Comparison of ENCODE assay signal across 8 mouse cellular contexts in genomic region chr4:100096596-100097181, GRCm38 (mm10). TPM values are rescaled to one million over a fixed set of nuclear protein-coding genes. Genes with fewer than 3 reads are reported as not detected.
DNase-seq lines count a peak whose midpoint lies in the region; ATAC-seq lines count a peak whose summit lies in the region.

No protein-coding gene starts in this region.

- peak overlapping the region; percentile 62 for H3K4me2 ChIP-seq in embryonic facial prominence, embryonic 12.5 days (replicated peaks)
- H3K4me2 ChIP-seq in hindbrain, embryonic 13.5 days: peak overlapping the region; percentile 91
- H3K4me2 ChIP-seq in limb, embryonic 15.5 days: peak overlapping the region; percentile 86
- H3K4me2 ChIP-seq in neural tube, embryonic 13.5 days: peak overlapping the region; percentile 96

- under 1% methylated on average over 21 of the region's 21 CpGs for WGBS in embryonic facial prominence, embryonic 12.5 days
- 0% methylated on average over 21 of the region's 21 CpGs for WGBS in hindbrain, embryonic 13.5 days
- 4% methylated on average over 21 of the region's 21 CpGs for WGBS in limb, embryonic 15.5 days
- under 1% methylated on average over 21 of the region's 21 CpGs for WGBS in neural tube, embryonic 13.5 days

- H3K36me3 ChIP-seq in embryonic facial prominence, embryonic 12.5 days: no peaks in the 10 kb centered on the region
- H3K36me3 ChIP-seq in hindbrain, embryonic 13.5 days: no peaks in the 10 kb centered on the region
- no peaks in the 10 kb centered on the region for H3K36me3 ChIP-seq in limb, embryonic 15.5 days
- H3K36me3 ChIP-seq in neural tube, embryonic 13.5 days: no peaks in the 10 kb centered on the region

- ATAC-seq in embryonic facial prominence, embryonic 12.5 days (ENCODE audit: insufficient number of reproducible peaks, insufficient read depth, low FRiP score, low TSS enrichment): peak; percentile 13; the same call in 1 of the 2 replicates
- no peak for ATAC-seq in hindbrain, embryonic 13.5 days (ENCODE audit: low FRiP score)
- no peak for ATAC-seq in limb, embryonic 15.5 days (ENCODE audit: insufficient number of reproducible peaks, low FRiP score, low TSS enrichment, low read depth)
- ATAC-seq in neural tube, embryonic 13.5 days (ENCODE audit: low read depth): no peak

- peak overlapping the region; percentile 78 for H3K4me3 ChIP-seq in embryonic facial prominence, embryonic 12.5 days
- peak overlapping the region; percentile 54 for H3K4me3 ChIP-seq in hindbrain, embryonic 13.5 days
- H3K4me3 ChIP-seq in limb, embryonic 15.5 days: peak overlapping the region; percentile 75
- peak overlapping the region; percentile 67 for H3K4me3 ChIP-seq in neural tube, embryonic 13.5 days

- no peaks in the 10 kb centered on the region for H3K27me3 ChIP-seq in embryonic facial prominence, embryonic 12.5 days
- H3K27me3 ChIP-seq in hindbrain, embryonic 13.5 days: peaks cover 29% of the 10 kb centered on the region
- H3K27me3 ChIP-seq in limb, embryonic 15.5 days: peaks cover 20% of the 10 kb centered on the region
- peaks cover 37% of the 10 kb centered on the region for H3K27me3 ChIP-seq in neural tube, embryonic 13.5 days

- H3K27ac ChIP-seq in embryonic facial prominence, embryonic 12.5 days: peak overlapping the region; percentile 94
- no peak overlapping the region for H3K27ac ChIP-seq in hindbrain, embryonic 13.5 days
- H3K27ac ChIP-seq in limb, embryonic 15.5 days: peak overlapping the region; percentile 92; the same call in 1 of the 2 replicates
- no peak overlapping the region for H3K27ac ChIP-seq in neural tube, embryonic 13.5 days (replicated peaks)

- peak; percentile 45 for DNase-seq in cerebellum, adult 11-12 months
- DNase-seq in cerebellum, adult 9-11 months: no peak
- peak; percentile 72 for DNase-seq in ES-CJ7 (ENCODE audit: low read depth, low spot score)
- DNase-seq in left cerebral cortex, adult 18-20 months (ENCODE audit: low spot score in 2 of 2): no peak

- peak overlapping the region; percentile 87 for H3K9ac ChIP-seq in embryonic facial prominence, embryonic 12.5 days
- H3K9ac ChIP-seq in hindbrain, embryonic 13.5 days: peak overlapping the region; percentile 75
- peak overlapping the region; percentile 85 for H3K9ac ChIP-seq in limb, embryonic 15.5 days
- H3K9ac ChIP-seq in neural tube, embryonic 13.5 days: peak overlapping the region; percentile 73

- H3K9me3 ChIP-seq in embryonic facial prominence, embryonic 12.5 days: no peaks in the 10 kb centered on the region
- H3K9me3 ChIP-seq in hindbrain, embryonic 13.5 days: no peaks in the 10 kb centered on the region
- no peaks in the 10 kb centered on the region for H3K9me3 ChIP-seq in limb, embryonic 15.5 days
- 0 out of 2 replicates have a peak, but pooled peaks cover 4% of the 10 kb centered on the region for H3K9me3 ChIP-seq in neural tube, embryonic 13.5 days

- peaks cover 21% of the 10 kb centered on the region for H3K4me1 ChIP-seq in embryonic facial prominence, embryonic 12.5 days
- H3K4me1 ChIP-seq in hindbrain, embryonic 13.5 days (replicated peaks): peaks cover 18% of the 10 kb centered on the region
- peaks cover 9% of the 10 kb centered on the region for H3K4me1 ChIP-seq in limb, embryonic 15.5 days
- H3K4me1 ChIP-seq in neural tube, embryonic 13.5 days (replicated peaks): peaks cover 24% of the 10 kb centered on the region

RNA-seq across cellular contexts. Expression of gene Ror1, which starts 1.1 kb away (rescaled TPM):
- 22.4 and 24.3 TPM in 2 replicates for polyA plus RNA-seq in embryonic facial prominence, embryonic 12.5 days (2016; fragmentation: Nextera tagmentation; extraction: Ambion mirVana)
- polyA plus RNA-seq in hindbrain, embryonic 13.5 days (2015; fragmentation: Nextera tagmentation; extraction: Ambion mirVana): 1.9 and 2.0 TPM in 2 replicates
- 8.1 and 9.5 TPM in 2 replicates for polyA plus RNA-seq in limb, embryonic 15.5 days (2015; fragmentation: Nextera tagmentation; extraction: Ambion mirVana)
- 1.8 and 2.4 TPM in 2 replicates for polyA plus RNA-seq in neural tube, embryonic 13.5 days (2015; fragmentation: Nextera tagmentation; extraction: Ambion mirVana)
- total RNA-seq in left cerebral cortex, adult 18-20 months (2021): under 1 TPM; 0.56 to 0.95 TPM

Comparison
In these comparisons a context has a peak if more than half of its experiments do, and no peak if none do; other contexts are left out.
1. DNase-seq: peak in cerebellum, adult 11-12 months (single experiment) and ES-CJ7 (single experiment); none in cerebellum, adult 9-11 months (single experiment) and left cerebral cortex, adult 18-20 months (0 of 2).
2. H3K27ac ChIP-seq: peak in embryonic facial prominence, embryonic 12.5 days (single experiment) and limb, embryonic 15.5 days (single experiment); none in hindbrain, embryonic 13.5 days (single experiment) and neural tube, embryonic 13.5 days (single experiment).
3. Peak in every context shown above with its lines, with median percentiles within 50 percentile points of each other: H3K4me2 ChIP-seq, H3K4me3 ChIP-seq and H3K9ac ChIP-seq.